Comparison of ENCODE assay signal across 14 mouse cellular contexts in the genomic region with DNA sequence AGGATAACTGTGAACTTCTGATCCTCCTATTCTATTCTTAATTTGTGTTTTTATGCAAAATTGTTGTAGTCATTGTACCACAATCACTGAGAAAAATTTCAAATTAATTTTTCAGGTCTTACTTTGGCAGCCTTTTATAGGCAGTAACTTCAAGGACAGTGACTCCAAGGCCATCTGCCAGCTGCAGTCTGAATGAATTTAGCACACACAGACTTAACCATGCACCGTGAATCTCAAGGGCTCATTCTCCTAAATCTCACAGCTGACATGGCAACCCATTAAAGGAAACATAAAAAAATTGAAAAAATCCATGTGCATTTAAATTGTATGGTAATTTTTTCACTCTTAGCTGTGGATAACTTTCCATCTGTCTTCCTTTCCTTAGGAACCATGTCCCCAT.
DNase-seq lines count a peak whose midpoint lies in the region; ATAC-seq lines count a peak whose summit lies in the region.
"Had no signal": no experiment of that assay in that cellular context is flagged by ENCODE, and none has a peak within 500 bp of the region (broad histone marks: within the 10 kb centered on the region; RNA-seq: fewer than 3 reads in every experiment).

No protein-coding gene starts in this region.

- no peak for ATAC-seq in CD4-positive, CD25-positive, alpha-beta regulatory T cell, adult 4 months
- ATAC-seq: forebrain, embryonic 15.5 days; intestine, postnatal 0 days had no signal

- intact Hi-C loops in left cerebral cortex, postnatal 4 days (cut with DNase I): no loop called here

- DNase-seq in cerebellum, postnatal 10 days: peak; percentile 21 to 52
- DNase-seq in cerebellum, adult 8-10 months: no peak
- DNase-seq in left cerebral cortex, postnatal 4 days: peak; percentile 32
- DNase-seq in left cerebral cortex, adult 9 months (ENCODE audit: low spot score in 2 of 2): no peak
- peak; percentile 27 to 28 for DNase-seq in right cerebral cortex, postnatal 10 days (ENCODE audit: low spot score in 2 of 2)
- DNase-seq in right cerebral cortex, postnatal 36 days (ENCODE audit: low spot score in 2 of 2): no peak
- DNase-seq: cerebellum, adult 9-10 months; liver, embryonic 13.5 days; lung, embryonic 14.5 days; lung, postnatal 36 days; right cerebral cortex, postnatal 4 days had no signal

Comparison
In these comparisons a context has a peak if more than half of its experiments do, and no peak if none do; other contexts are left out.
1. DNase-seq: peak in cerebellum, postnatal 10 days (2 of 2), left cerebral cortex, postnatal 4 days (single experiment) and right cerebral cortex, postnatal 10 days (2 of 2); none in cerebellum, adult 8-10 months (single experiment), left cerebral cortex, adult 9 months (0 of 2) and right cerebral cortex, postnatal 36 days (0 of 2).